Mouse (Mus musculus) gastrocnemius, postnatal 25 days (tissue): ENCODE measurements around the gene Zfp697. TPM values are rescaled to one million over a fixed set of nuclear protein-coding genes. Genes with fewer than 3 reads are reported as not detected.
"Not testable (repeated sequence)": the region's sequence is repeated elsewhere in the genome, so short reads cannot be mapped to it uniquely, and the experiment has no call there.

Experiments
- DNase-seq: peaks from one replicate; pipeline ENCODE4 v3.0.0; 2022
- total RNA-seq, 2 experiments: library from RNA; stranded (reverse); gene quantifications; 1 replicate in 1 of 2; 2 replicates in 1 of 2; pipeline ENCODE4 v1.2.3; 2021

Zfp697 gene
- total RNA-seq, 2 experiments from 2014 or later: 0.88 to 1.0 TPM

- DNase-seq: not testable (repeated sequence)
These were observed 140.5 kb downstream of the Zfp697 start for GRCm38 (mm10) chr3:98522779-98523178.

- not testable (repeated sequence) for DNase-seq
These were observed 142.3 kb downstream of the Zfp697 start for GRCm38 (mm10) chr3:98524552-98524951.

GRCm38 (mm10) chr3:98524978-98525377, 142.7 kb downstream of the Zfp697 start:
- not testable (repeated sequence) for DNase-seq

- DNase-seq: not testable (repeated sequence)
These were observed 165.4 kb downstream of the Zfp697 start for GRCm38 (mm10) chr3:98547641-98548040.

GRCm38 (mm10) chr3:98548495-98548894, 166.2 kb downstream of the Zfp697 start:
- not testable (repeated sequence) for DNase-seq

GRCm38 (mm10) chr3:98550215-98550614, 168.0 kb downstream of the Zfp697 start:
- not testable (repeated sequence) for DNase-seq

- DNase-seq: not testable (repeated sequence)
These were observed 168.6 kb downstream of the Zfp697 start for GRCm38 (mm10) chr3:98550832-98551231.

- not testable (repeated sequence) for DNase-seq
These were observed 178.4 kb downstream of the Zfp697 start for GRCm38 (mm10) chr3:98560711-98561110.

- not testable (repeated sequence) for DNase-seq
These were observed 181.6 kb downstream of the Zfp697 start for GRCm38 (mm10) chr3:98563831-98564230.

- DNase-seq: not testable (repeated sequence)
These were observed 182.6 kb downstream of the Zfp697 start for GRCm38 (mm10) chr3:98564894-98565293.

GRCm38 (mm10) chr3:98567717-98568116, 185.5 kb downstream of the Zfp697 start:
- not testable (repeated sequence) for DNase-seq

GRCm38 (mm10) chr3:98581024-98581423, 198.8 kb downstream of the Zfp697 start:
- not testable (repeated sequence) for DNase-seq

GRCm38 (mm10) chr3:98582202-98582601, 199.9 kb downstream of the Zfp697 start:
- not testable (repeated sequence) for DNase-seq

- DNase-seq: not testable (repeated sequence)
These were observed 200.4 kb downstream of the Zfp697 start for GRCm38 (mm10) chr3:98582622-98583021.

- DNase-seq: no peak
These were observed 205.5 kb downstream of the Zfp697 start for GRCm38 (mm10) chr3:98587721-98588120.

- no peak for DNase-seq
These were observed 206.4 kb downstream of the Zfp697 start, which contains the start of gene Gm10681 for GRCm38 (mm10) chr3:98588707-98589106. Gene Gm10681, minus strand, starts transcription at chr3:98588807.

GRCm38 (mm10) chr3:98613540-98613939, 231.3 kb downstream of the Zfp697 start:
- not testable (repeated sequence) for DNase-seq

- no peak for DNase-seq
These were observed 231.7 kb downstream of the Zfp697 start for GRCm38 (mm10) chr3:98613963-98614362.

GRCm38 (mm10) chr3:98614406-98614927, 232.2 kb downstream of the Zfp697 start:
- DNase-seq: not testable (repeated sequence)

- DNase-seq: not testable (repeated sequence)
These were observed 234.0 kb downstream of the Zfp697 start for GRCm38 (mm10) chr3:98616244-98616643.

- DNase-seq: not testable (repeated sequence)
These were observed 234.5 kb downstream of the Zfp697 start for GRCm38 (mm10) chr3:98616786-98617185.

GRCm38 (mm10) chr3:98629633-98630032, 247.4 kb downstream of the Zfp697 start:
- no peak for DNase-seq

GRCm38 (mm10) chr3:98630152-98630551, 247.9 kb downstream of the Zfp697 start, which contains the start of gene Hsd3b5:
Gene Hsd3b5, minus strand, starts transcription at chr3:98630252.
- no peak for DNase-seq

GRCm38 (mm10) chr3:98635145-98635544, 252.9 kb downstream of the Zfp697 start:
- no peak for DNase-seq
